Mouse (Mus musculus) midbrain, embryonic 16.5 days (tissue): Measurements from ENCODE around the gene Prss57. TPM values are rescaled to one million over a fixed set of nuclear protein-coding genes. Genes with fewer than 3 reads are reported as not detected.
A peak's percentile ranks its signal among the peaks of the same experiment; 100 is the strongest.

Source experiments
- ATAC-seq: fragments of 200-750 bp; cut with Nextera tagmentation; 2 replicates; pipeline ENCODE4 v1.8.0; 2017; ENCODE audit warnings: moderate TSS enrichment
- H3K27ac ChIP-seq: fragments of 300-500 bp; sonication (generic); 2 replicates; pipeline ENCODE4 v1.5.1; 2014; ENCODE audit warnings: mild to moderate bottlenecking, low read length, mixed read lengths
- H3K27me3 ChIP-seq: fragments of 300-500 bp; sonication (generic); 2 replicates; pipeline ENCODE4 v1.6.1; 2014; ENCODE audit warnings: low read depth, low read length, mixed read lengths; ENCODE audit not compliant: control insufficient read depth, insufficient read depth
- H3K36me3 ChIP-seq: fragments of 300-500 bp; sonication (generic); 2 replicates; pipeline ENCODE4 v1.6.1; 2014; ENCODE audit warnings: mild to moderate bottlenecking, low read length, moderate library complexity, mixed read lengths; ENCODE audit not compliant: control insufficient read depth, insufficient read depth
- H3K4me1 ChIP-seq: fragments of 300-500 bp; sonication (generic); 2 replicates; pipeline ENCODE4 v1.6.1; 2014; ENCODE audit warnings: mild to moderate bottlenecking, low read length, mixed read lengths; ENCODE audit not compliant: control insufficient read depth, insufficient read depth
- H3K4me2 ChIP-seq: fragments of 300-500 bp; sonication (generic); 2 replicates; pipeline ENCODE4 v1.6.1; 2014; ENCODE audit warnings: mild to moderate bottlenecking, low read length, mixed read lengths
- H3K4me3 ChIP-seq: fragments of 300-500 bp; sonication (generic); 2 replicates; pipeline ENCODE4 v1.5.1; 2014; ENCODE audit warnings: low read depth, mild to moderate bottlenecking, low read length, moderate library complexity, mixed read lengths
- H3K9ac ChIP-seq: fragments of 300-500 bp; sonication (generic); 2 replicates; pipeline ENCODE4 v1.6.1; 2014; ENCODE audit warnings: low read depth, low read length, mixed read lengths
- H3K9me3 ChIP-seq: fragments of 300-500 bp; sonication (generic); replicated peaks from 2 replicates; pipeline ENCODE4 v1.6.1; 2014; ENCODE audit warnings: mild to moderate bottlenecking, low read length, mixed read lengths; ENCODE audit not compliant: control insufficient read depth, poor library complexity, severe bottlenecking
- WGBS: fragments of 180-500 bp; shearing (Covaris S2); extraction: QIAGEN DNeasy Blood & Tissue Kit; methylation state at CpG from one replicate; pipeline ENCODE4 v1.1.7; 2014; 5-methylcytosine and 5-hydroxymethylcytosine counted together
- polyA plus RNA-seq: library from polyadenylated mRNA; unstranded; fragments of >200 nt; fragmentation: Nextera tagmentation; extraction: Ambion mirVana; gene quantifications from 2 replicates; pipeline ENCODE4 v1.2.1, GENCODE M21; 2015

Prss57 gene
- polyA plus RNA-seq, 1 experiment from 2014 or later, result 0.19 TPM

- Histone ChIP-seq H3K9me3 (no peaks in the 10 kb centered on the region), H3K4me3 (peak overlapping the region; percentile 47), H3K27ac (peak overlapping the region; percentile 50), H3K9ac (peak overlapping the region; percentile 59), H3K4me2 (peak overlapping the region; percentile 81), H3K4me1 (no peaks in the 10 kb centered on the region), H3K27me3 (peaks cover 32% of the 10 kb centered on the region), H3K36me3 (no peaks in the 10 kb centered on the region)
- peak; percentile 80 for ATAC-seq
- 0% methylated on average over 13 of the region's 13 CpGs for WGBS
Observed at GRCm38 (mm10) chr10:79780664-79781015, 10.1 kb downstream of the Prss57 start.

DNA sequence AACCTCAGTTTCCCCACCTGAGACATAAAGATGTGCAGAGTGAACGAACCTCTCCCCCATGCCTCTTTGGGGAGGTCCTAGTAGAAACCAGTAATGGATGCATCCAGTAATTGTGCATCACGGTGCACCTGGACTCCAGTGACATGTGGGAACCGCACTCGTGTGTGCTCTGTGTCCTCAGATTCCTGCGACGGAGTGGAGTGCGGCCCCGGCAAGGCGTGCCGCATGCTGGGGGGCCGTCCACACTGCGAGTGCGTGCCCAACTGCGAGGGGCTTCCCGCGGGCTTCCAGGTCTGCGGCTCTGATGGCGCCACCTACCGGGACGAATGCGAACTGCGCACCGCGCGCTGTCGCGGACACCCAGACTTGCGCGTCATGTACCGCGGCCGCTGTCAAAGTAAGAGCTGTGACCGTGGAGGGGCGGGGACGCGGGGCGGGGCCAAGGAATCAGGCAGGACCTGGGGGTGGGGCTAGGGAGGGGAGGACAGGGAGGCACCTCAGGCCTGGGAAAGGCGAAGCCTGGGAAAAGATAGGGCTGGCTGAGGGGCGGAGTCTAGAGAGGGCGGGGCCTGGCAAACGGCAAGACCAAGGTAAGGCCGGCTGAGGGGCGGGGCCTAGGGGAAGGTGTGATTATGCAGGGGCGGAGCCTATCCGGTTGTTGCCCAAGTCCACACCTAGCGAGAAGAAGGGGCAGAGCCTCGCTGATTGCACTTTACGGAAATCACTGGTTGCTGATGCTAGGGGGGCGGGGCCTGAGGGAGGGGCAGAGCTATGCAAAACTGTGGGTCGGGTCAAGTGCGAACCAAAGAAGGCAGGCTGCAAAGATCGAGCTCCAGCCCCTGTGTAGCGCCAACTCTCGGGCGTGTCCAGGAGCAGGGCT lies 10.7 kb downstream of the Prss57 start:
- Histone ChIP-seq H3K27ac (peak overlapping the region; percentile 50), H3K27me3 (peaks cover 32% of the 10 kb centered on the region), H3K4me3 (peak overlapping the region; percentile 47), H3K4me2 (peak overlapping the region; percentile 81), H3K9ac (peak overlapping the region; percentile 59), H3K9me3 (no peaks in the 10 kb centered on the region), H3K36me3 (no peaks in the 10 kb centered on the region), H3K4me1 (no peaks in the 10 kb centered on the region)
- WGBS, result 1% methylated on average over 53 of the region's 55 CpGs
- peak; percentile 91 for ATAC-seq

- Histone ChIP-seq H3K4me1 (no peaks in the 10 kb centered on the region), H3K27me3 (peaks cover 29% of the 10 kb centered on the region), H3K4me3 (no peak overlapping the region), H3K9me3 (no peaks in the 10 kb centered on the region), H3K27ac (no peak overlapping the region), H3K4me2 (no peak overlapping the region), H3K9ac (no peak overlapping the region), H3K36me3 (no peaks in the 10 kb centered on the region)
- no peak for ATAC-seq
- WGBS, result 5% methylated on average over 2 of the region's 2 CpGs
Observed at GRCm38 (mm10) chr10:79779193-79779592, 11.6 kb downstream of the Prss57 start.

DNA sequence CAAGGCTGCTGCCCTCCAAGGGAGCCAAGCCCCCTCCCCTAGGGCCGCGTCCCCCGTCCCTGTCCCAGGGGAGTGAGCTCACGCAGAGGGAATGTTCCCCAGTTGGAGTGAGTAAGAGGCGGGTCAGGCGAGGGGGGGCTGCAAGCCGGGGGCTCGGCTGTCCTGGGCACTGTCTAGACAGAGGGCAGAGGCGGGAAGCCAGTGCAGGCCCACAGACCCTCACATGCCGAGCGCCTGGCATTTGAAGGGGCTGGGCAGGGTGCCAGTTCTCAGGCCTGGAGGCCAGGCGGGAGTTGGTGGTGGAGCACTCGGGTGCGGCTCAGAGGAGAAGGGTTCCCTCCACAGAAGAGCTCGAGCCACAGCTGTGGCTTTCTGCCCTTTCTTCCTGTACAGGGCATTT lies 12.8 kb downstream of the Prss57 start:
- H3K4me1 ChIP-seq, result no peaks in the 10 kb centered on the region
- H3K4me2 ChIP-seq, result no peak overlapping the region
- H3K9me3 ChIP-seq, result no peaks in the 10 kb centered on the region
- ATAC-seq, result no peak
- H3K27ac ChIP-seq, result no peak overlapping the region
- peaks cover 28% of the 10 kb centered on the region for H3K27me3 ChIP-seq
- H3K9ac ChIP-seq, result no peak overlapping the region
- no peaks in the 10 kb centered on the region for H3K36me3 ChIP-seq
- 17% methylated on average over 15 of the region's 15 CpGs for WGBS
- no peak overlapping the region for H3K4me3 ChIP-seq

GRCm38 (mm10) chr10:79777103-79777531 lies 13.6 kb downstream of the Prss57 start, which contains the start of gene Fstl3:
Gene Fstl3, plus strand, starts transcription at chr10:79777272.
- no peak for ATAC-seq
- peak within 1 kb of the TSS; percentile 42; the same call in 1 of the 2 replicates for H3K4me2 ChIP-seq
- WGBS, result 2% methylated on average over 39 of the region's 39 CpGs
- no peaks in the 10 kb centered on the region for H3K36me3 ChIP-seq
- peaks cover 26% of the 10 kb centered on the region for H3K27me3 ChIP-seq
- H3K9ac ChIP-seq, result 0 out of 2 replicates have a peak within 1 kb of the TSS, but pooled peaks have one; percentile 1
- H3K9me3 ChIP-seq, result no peaks in the 10 kb centered on the region
- no peaks in the 10 kb centered on the region for H3K4me1 ChIP-seq
- H3K27ac ChIP-seq, result no peak within 1 kb of the TSS
- H3K4me3 ChIP-seq, result no peak within 1 kb of the TSS

- 65% methylated on average over 5 of the region's 5 CpGs for WGBS
- no peak overlapping the region for H3K4me2 ChIP-seq
- H3K9ac ChIP-seq, result no peak overlapping the region
- H3K4me1 ChIP-seq, result no peaks in the 10 kb centered on the region
- H3K27me3 ChIP-seq, result peaks cover 20% of the 10 kb centered on the region
- H3K4me3 ChIP-seq, result no peak overlapping the region
- H3K9me3 ChIP-seq, result no peaks in the 10 kb centered on the region
- ATAC-seq, result no peak
- H3K36me3 ChIP-seq, result no peaks in the 10 kb centered on the region
- no peak overlapping the region for H3K27ac ChIP-seq
Observed at GRCm38 (mm10) chr10:79774486-79775279, 16.1 kb downstream of the Prss57 start.

GRCm38 (mm10) chr10:79773208-79773607 lies 17.6 kb downstream of the Prss57 start:
- WGBS, result 86% methylated on average over 2 of the region's 2 CpGs
- ATAC-seq, result no peak
- H3K4me1 ChIP-seq, result peaks cover 7% of the 10 kb centered on the region

DNA sequence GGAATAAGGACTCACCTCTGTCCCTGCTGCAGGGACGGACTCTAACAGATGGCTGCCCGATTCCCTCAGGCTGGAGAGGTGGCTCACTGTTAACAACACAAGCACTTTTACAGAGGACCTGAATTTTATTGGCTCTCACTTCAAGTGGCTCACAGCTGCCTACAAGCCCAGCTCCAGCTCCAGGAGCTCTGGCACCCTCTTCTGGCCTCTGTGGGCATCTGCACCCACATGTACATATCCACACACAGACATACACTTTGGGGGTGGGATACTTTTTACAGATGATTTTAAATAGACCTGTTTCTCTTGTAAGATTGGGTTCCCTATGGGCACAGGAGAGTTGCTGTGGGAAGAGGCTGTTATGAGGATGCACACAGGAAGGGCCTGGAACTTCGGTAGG lies 18.4 kb downstream of the Prss57 start:
- no peak overlapping the region for H3K27ac ChIP-seq
- 97% methylated on average over 3 of the region's 3 CpGs for WGBS
- H3K36me3 ChIP-seq, result no peaks in the 10 kb centered on the region
- H3K27me3 ChIP-seq, result peaks cover 5% of the 10 kb centered on the region
- no peak for ATAC-seq
- H3K4me3 ChIP-seq, result no peak overlapping the region
- no peak overlapping the region for H3K4me2 ChIP-seq
- peaks cover 13% of the 10 kb centered on the region for H3K4me1 ChIP-seq
- no peaks in the 10 kb centered on the region for H3K9me3 ChIP-seq
- H3K9ac ChIP-seq, result no peak overlapping the region

More at GRCm38 (mm10) chr10:79773208-79773607, 17.6 kb downstream of the Prss57 start:
- H3K36me3 ChIP-seq, result no peaks in the 10 kb centered on the region
- H3K4me2 ChIP-seq, result no peak overlapping the region
- H3K9ac ChIP-seq, result no peak overlapping the region
- no peaks in the 10 kb centered on the region for H3K9me3 ChIP-seq
- H3K27me3 ChIP-seq, result peaks cover 13% of the 10 kb centered on the region
- no peak overlapping the region for H3K27ac ChIP-seq
- H3K4me3 ChIP-seq, result no peak overlapping the region

GRCm38 (mm10) chr10:79769329-79769728 lies 21.4 kb downstream of the Prss57 start:
- no peak for ATAC-seq
- WGBS, result 65% methylated on average over 4 of the region's 4 CpGs

More at GRCm38 (mm10) chr10:79769329-79769728, 21.4 kb downstream of the Prss57 start:
- H3K27me3 ChIP-seq, result no peaks in the 10 kb centered on the region; the same call in 1 of the 2 replicates
- H3K4me1 ChIP-seq, result peaks cover 28% of the 10 kb centered on the region
- H3K36me3 ChIP-seq, result no peaks in the 10 kb centered on the region
- no peak overlapping the region for H3K9ac ChIP-seq
- H3K4me2 ChIP-seq, result no peak overlapping the region
- no peak overlapping the region for H3K27ac ChIP-seq
- H3K9me3 ChIP-seq, result no peaks in the 10 kb centered on the region
- H3K4me3 ChIP-seq, result no peak overlapping the region
